In genomic region chr5:67028786-67029185, GRCm38 (mm10) we compare ENCODE assay signal across 16 mouse cellular contexts.
DNase-seq lines count a peak whose midpoint lies in the region; ATAC-seq lines count a peak whose summit lies in the region.
"Had no signal": no experiment of that assay in that cellular context is flagged by ENCODE, and none has a peak within 500 bp of the region (broad histone marks: within the 10 kb centered on the region; RNA-seq: fewer than 3 reads in every experiment).

No protein-coding gene starts in this region.

- no peaks in the 10 kb centered on the region for H3K27me3 ChIP-seq in forebrain, embryonic 14.5 days (replicated peaks; ENCODE audit: control insufficient read depth, insufficient read depth, low read length)
- no peaks in the 10 kb centered on the region for H3K27me3 ChIP-seq in forebrain, embryonic 11.5 days (ENCODE audit: control insufficient read depth, insufficient read depth, low read length)
- no peaks in the 10 kb centered on the region for H3K27me3 ChIP-seq in limb, embryonic 10.5 days (ENCODE audit: low read depth, poor library complexity, severe bottlenecking)
- H3K27me3 ChIP-seq: lung, embryonic 15.5 days; megakaryocyte, embryonic 14.5 days had no signal

- no peak overlapping the region for H3K4me3 ChIP-seq in forebrain, embryonic 14.5 days (ENCODE audit: low read depth, low read length)
- H3K4me3 ChIP-seq in forebrain, embryonic 11.5 days (ENCODE audit: low read depth, low read length) = no peak overlapping the region
- no peak overlapping the region for H3K4me3 ChIP-seq in limb, embryonic 10.5 days
- H3K4me3 ChIP-seq: gastrocnemius, adult 2 months; heart, embryonic 13.5 days; lung, embryonic 15.5 days; megakaryocyte, embryonic 14.5 days had no signal

- H3K9me3 ChIP-seq in forebrain, embryonic 14.5 days (replicated peaks; ENCODE audit: control insufficient read depth, low read length) = no peaks in the 10 kb centered on the region
- H3K9me3 ChIP-seq in forebrain, embryonic 11.5 days (ENCODE audit: control insufficient read depth, low read length) = no peaks in the 10 kb centered on the region
- H3K9me3 ChIP-seq in limb, embryonic 10.5 days (replicated peaks) = no peaks in the 10 kb centered on the region
- H3K9me3 ChIP-seq: heart, embryonic 13.5 days; lung, embryonic 15.5 days; megakaryocyte, embryonic 14.5 days had no signal

- H3K9ac ChIP-seq in forebrain, embryonic 14.5 days (ENCODE audit: low read length) = no peak overlapping the region
- no peak overlapping the region for H3K9ac ChIP-seq in forebrain, embryonic 11.5 days (ENCODE audit: low read length)
- H3K9ac ChIP-seq: heart, embryonic 13.5 days; lung, embryonic 15.5 days had no signal

- no peaks in the 10 kb centered on the region for H3K4me1 ChIP-seq in forebrain, embryonic 14.5 days (ENCODE audit: control insufficient read depth, insufficient read depth, low read length)
- no peaks in the 10 kb centered on the region for H3K4me1 ChIP-seq in forebrain, embryonic 11.5 days (replicated peaks; ENCODE audit: control insufficient read depth, insufficient read depth, low read length)
- H3K4me1 ChIP-seq in limb, embryonic 10.5 days = peaks cover 27% of the 10 kb centered on the region
- H3K4me1 ChIP-seq: lung, embryonic 15.5 days; megakaryocyte, embryonic 14.5 days had no signal

- H3K36me3 ChIP-seq in forebrain, embryonic 14.5 days (ENCODE audit: control insufficient read depth, insufficient read depth, low read length) = peaks cover 63% of the 10 kb centered on the region
- H3K36me3 ChIP-seq in forebrain, embryonic 11.5 days (ENCODE audit: control insufficient read depth, insufficient read depth, low read length) = no peaks in the 10 kb centered on the region
- H3K36me3 ChIP-seq in limb, embryonic 10.5 days = peaks cover 46% of the 10 kb centered on the region

- H3K4me2 ChIP-seq in forebrain, embryonic 14.5 days (ENCODE audit: low read length) = no peak overlapping the region
- no peak overlapping the region for H3K4me2 ChIP-seq in forebrain, embryonic 11.5 days (ENCODE audit: low read depth, low read length, severe bottlenecking)
- H3K4me2 ChIP-seq: heart, embryonic 13.5 days; lung, embryonic 15.5 days had no signal

- WGBS in forebrain, embryonic 14.5 days = 80% methylated on average over 16 of the region's 16 CpGs
- WGBS in forebrain, embryonic 11.5 days = 83% methylated on average over 16 of the region's 16 CpGs
- 82% methylated on average over 16 of the region's 16 CpGs for WGBS in limb, embryonic 10.5 days

- no peak overlapping the region for H3K27ac ChIP-seq in forebrain, embryonic 14.5 days (ENCODE audit: low read depth, low read length)
- no peak overlapping the region for H3K27ac ChIP-seq in forebrain, embryonic 11.5 days (ENCODE audit: low read depth, low read length)
- H3K27ac ChIP-seq in limb, embryonic 10.5 days = no peak overlapping the region
- H3K27ac ChIP-seq: gastrocnemius, adult 2 months; heart, embryonic 13.5 days; lung, embryonic 15.5 days had no signal

- DNase-seq in forebrain, embryonic 14.5 days (ENCODE audit: low spot score) = peak; percentile 27
- no peak for DNase-seq in forebrain, embryonic 11.5 days (ENCODE audit: low spot score)
- DNase-seq in CD4-positive helper T cell, adult 2 months (ENCODE audit: low read depth, low spot score) = peak; percentile 5
- DNase-seq in embryo, embryonic 10.5 days (ENCODE audit: low spot score) = peak; percentile 29
- peak; percentile 42 for DNase-seq in mesoderm, embryonic 11.5 days (ENCODE audit: low read depth, low spot score)
- no peak for DNase-seq in spleen, adult 18-20 months
- DNase-seq in thymus, postnatal 10 days (ENCODE audit: low spot score in 2 of 2) = no peak
- no peak for DNase-seq in limb, embryonic 10.5 days (ENCODE audit: low spot score)
- DNase-seq: cerebellum, adult 11 months; gastrocnemius, adult 2 months; kidney, postnatal 25 days; layer of hippocampus, postnatal 36 days; thymus, postnatal 36 days had no signal

- ATAC-seq in forebrain, embryonic 14.5 days = 0 out of 2 replicates have a peak, but pooled peaks have one; percentile 18
- no peak for ATAC-seq in forebrain, embryonic 11.5 days (replicated peaks; ENCODE audit: low FRiP score)

Comparison
In these comparisons a context has a peak if more than half of its experiments do, and no peak if none do; other contexts are left out.
1. DNase-seq: peak in forebrain, embryonic 14.5 days (single experiment), CD4-positive helper T cell, adult 2 months (single experiment), embryo, embryonic 10.5 days (single experiment) and mesoderm, embryonic 11.5 days (single experiment); none in forebrain, embryonic 11.5 days (single experiment), spleen, adult 18-20 months (0 of 2), thymus, postnatal 10 days (0 of 2) and limb, embryonic 10.5 days (single experiment).